Mouse (Mus musculus) mouse embryonic stem cell (cell line): Measurements from ENCODE around the gene Stpg4.

ENCODE experiments used
- in situ Hi-C, 2 experiments: fragments of 300-500 bp; cut with MboI; formaldehyde crosslinking; loops; 1 replicate in 1 of 2; 3 replicates in 1 of 2; pipeline ENCODE4 v1.14.3; 2019 to 2020; ENCODE audit warnings: low sequenced_read_pairs in 2 of 2, low pct_unique_long_range_greater_than_20kb in 1 of 2, mixed read lengths in 1 of 2; ENCODE audit not compliant: unreplicated experiment in 1 of 2

Gene Stpg4

GRCm38 (mm10) chr17:87357506-87357905 is 70.0 kb downstream of the Stpg4 start:
- in situ Hi-C loops = no loop called here

- in situ Hi-C loops = no loop called here
Observed at GRCm38 (mm10) chr17:87356261-87356660, 71.3 kb downstream of the Stpg4 start.

GRCm38 (mm10) chr17:87355456-87355855 is 72.1 kb downstream of the Stpg4 start:
- in situ Hi-C loops = no loop called here

GRCm38 (mm10) chr17:87353745-87354320 is 73.7 kb downstream of the Stpg4 start:
- in situ Hi-C loops = no loop called here

- in situ Hi-C loops = no loop called here
Observed at GRCm38 (mm10) chr17:87352898-87353225, 74.7 kb downstream of the Stpg4 start.

GRCm38 (mm10) chr17:87352106-87352897 is 75.2 kb downstream of the Stpg4 start:
- in situ Hi-C loops = no loop called here

GRCm38 (mm10) chr17:87351241-87352105 is 76.1 kb downstream of the Stpg4 start:
- in situ Hi-C loops = no loop called here

GRCm38 (mm10) chr17:87350471-87351240 is 76.9 kb downstream of the Stpg4 start:
- in situ Hi-C loops = no loop called here

- in situ Hi-C loops = no loop called here
Observed at GRCm38 (mm10) chr17:87349575-87349974, 78.0 kb downstream of the Stpg4 start.

- in situ Hi-C loops = no loop called here
Observed at GRCm38 (mm10) chr17:87349069-87349468, 78.5 kb downstream of the Stpg4 start.

GRCm38 (mm10) chr17:87348353-87348752 is 79.2 kb downstream of the Stpg4 start:
- in situ Hi-C loops = no loop called here

GRCm38 (mm10) chr17:87345252-87345593 is 82.3 kb downstream of the Stpg4 start:
- in situ Hi-C loops = no loop called here

GRCm38 (mm10) chr17:87344441-87345251 is 82.9 kb downstream of the Stpg4 start:
- in situ Hi-C loops = no loop called here

GRCm38 (mm10) chr17:87343060-87343703 is 84.4 kb downstream of the Stpg4 start:
- in situ Hi-C loops = no loop called here
